Mouse (Mus musculus): Measurements from ENCODE around the gene Gm49337. TPM values are rescaled to one million over a fixed set of nuclear protein-coding genes. Genes with fewer than 3 reads are reported as not detected.
"Not testable (repeated sequence)": the region's sequence is repeated elsewhere in the genome, so short reads cannot be mapped to it uniquely, and the experiment has no call there.

Gene Gm49337
- total RNA-seq, 1 experiment from 2014 or later, result not detected

DNA sequence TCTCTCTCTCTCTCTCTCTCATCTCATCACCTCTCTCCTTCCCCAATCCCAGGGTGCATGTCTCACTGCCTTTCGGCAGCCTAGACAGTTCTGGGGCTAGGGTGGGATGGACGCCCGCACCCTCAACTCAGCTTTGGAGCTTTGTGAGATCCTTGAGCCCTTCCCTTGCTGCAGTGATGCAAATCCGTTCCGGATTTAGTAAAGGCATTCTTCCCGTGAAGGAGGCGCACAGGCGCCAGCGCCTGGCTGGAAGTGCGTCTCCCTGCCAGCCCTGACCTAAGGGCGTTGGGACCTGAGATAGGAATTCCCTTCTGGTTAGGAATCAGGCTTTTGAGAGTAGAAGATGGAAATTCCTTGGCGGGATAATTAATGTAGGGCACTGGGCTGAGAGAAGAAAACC is 9.6 kb downstream of the Gm49337 start:
- ATAC-seq (replicated peaks in 1 of 2; ENCODE audit: insufficient read depth in 1 of 2, low FRiP score in 2 of 2, low TSS enrichment in 1 of 2, low read depth in 1 of 2, poor library complexity in 2 of 2, severe bottlenecking in 2 of 2), result no peak

DNA sequence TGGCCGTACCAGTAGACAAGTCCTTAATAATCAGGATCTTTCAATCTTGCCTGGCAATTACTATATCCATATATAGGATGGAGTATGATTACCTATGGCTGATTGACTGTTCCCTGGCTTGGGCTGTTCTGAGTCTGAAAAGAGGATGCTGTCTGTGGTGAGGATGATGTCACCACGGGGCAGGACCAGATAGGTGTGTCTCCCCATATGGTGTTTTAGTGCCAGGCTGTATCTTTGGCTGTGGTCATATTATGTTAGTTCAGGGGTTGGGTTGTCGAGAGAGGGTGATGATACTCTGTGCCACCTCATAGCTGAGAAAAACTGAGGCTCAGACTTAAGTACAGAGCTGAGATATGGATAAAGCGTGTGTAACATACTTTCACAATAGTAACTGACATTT is 11.9 kb downstream of the Gm49337 start:
- ATAC-seq (replicated peaks in 1 of 2; ENCODE audit: insufficient read depth in 1 of 2, low FRiP score in 2 of 2, low TSS enrichment in 1 of 2, low read depth in 1 of 2, poor library complexity in 2 of 2, severe bottlenecking in 2 of 2), result no peak

DNA sequence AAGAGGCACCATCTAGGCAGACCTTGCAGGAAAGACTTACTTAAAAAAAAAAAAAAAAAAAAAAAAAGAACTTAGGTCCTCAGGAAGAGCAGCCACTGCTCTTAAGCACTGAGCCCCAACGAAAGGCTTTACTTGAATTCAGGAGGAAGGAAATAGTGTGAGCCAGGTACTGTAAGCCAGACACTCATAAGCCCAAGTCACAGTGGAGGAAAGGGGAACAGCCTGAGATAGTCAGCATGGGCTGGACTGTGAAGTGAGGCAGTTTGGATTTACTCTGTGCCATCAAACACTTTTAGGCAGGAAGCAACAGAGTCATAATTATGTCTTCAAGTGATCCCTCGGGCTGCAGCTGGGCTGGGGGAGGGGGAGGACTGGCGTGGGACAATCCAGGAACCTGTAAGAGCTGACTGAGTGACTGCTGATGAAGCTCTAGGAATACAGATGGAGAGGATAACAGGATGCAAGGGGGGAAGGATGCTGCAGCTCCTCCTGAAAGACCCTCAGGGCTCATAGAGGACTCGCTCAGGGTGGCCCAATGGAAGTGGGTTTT is 19.2 kb downstream of the Gm49337 start:
- peak; percentile 77 to 91; a peak in 3 of 4 replicates for ATAC-seq (replicated peaks in 1 of 2; ENCODE audit: insufficient read depth in 1 of 2, low FRiP score in 2 of 2, low TSS enrichment in 1 of 2, low read depth in 1 of 2, poor library complexity in 2 of 2, severe bottlenecking in 2 of 2)

DNA sequence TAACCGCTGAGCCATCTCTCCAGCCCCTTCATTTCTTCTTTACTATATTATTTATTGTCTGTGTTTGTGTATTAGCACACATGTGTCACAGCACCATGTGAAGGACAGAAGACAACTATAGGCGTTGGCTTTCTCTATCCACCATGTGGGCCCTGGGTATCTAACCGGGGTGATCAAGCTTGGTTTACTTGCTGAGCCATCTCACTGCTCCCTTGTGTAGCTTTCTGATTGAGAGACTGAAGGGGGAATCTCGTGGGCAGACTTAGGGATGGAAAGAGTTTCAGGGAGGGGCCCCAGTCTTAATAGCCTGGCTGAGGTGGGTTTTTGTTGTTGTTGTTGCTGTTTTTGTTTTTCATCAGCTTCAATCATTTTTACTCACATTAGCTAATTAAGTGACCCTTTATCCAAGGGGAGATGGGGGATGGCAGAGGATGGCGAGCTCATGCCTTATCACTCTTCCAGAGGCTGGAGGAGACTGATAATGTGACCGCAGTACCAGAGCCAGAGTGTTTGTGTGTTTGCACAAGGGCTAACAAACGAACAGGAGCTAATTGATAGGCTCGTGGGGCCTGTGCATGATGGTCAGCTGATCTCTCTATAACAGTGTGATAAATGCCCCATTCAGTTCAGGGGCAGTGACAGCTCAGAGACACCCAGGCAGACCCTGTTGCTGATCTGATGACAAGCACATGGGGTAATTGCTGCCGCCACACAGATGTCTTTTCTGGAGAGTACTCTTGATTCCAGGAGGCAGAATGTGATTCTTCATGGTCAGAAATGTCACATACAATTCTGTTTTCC is 20.6 kb downstream of the Gm49337 start:
- no peak for ATAC-seq (replicated peaks in 1 of 2; ENCODE audit: insufficient read depth in 1 of 2, low FRiP score in 2 of 2, low TSS enrichment in 1 of 2, low read depth in 1 of 2, poor library complexity in 2 of 2, severe bottlenecking in 2 of 2)

DNA sequence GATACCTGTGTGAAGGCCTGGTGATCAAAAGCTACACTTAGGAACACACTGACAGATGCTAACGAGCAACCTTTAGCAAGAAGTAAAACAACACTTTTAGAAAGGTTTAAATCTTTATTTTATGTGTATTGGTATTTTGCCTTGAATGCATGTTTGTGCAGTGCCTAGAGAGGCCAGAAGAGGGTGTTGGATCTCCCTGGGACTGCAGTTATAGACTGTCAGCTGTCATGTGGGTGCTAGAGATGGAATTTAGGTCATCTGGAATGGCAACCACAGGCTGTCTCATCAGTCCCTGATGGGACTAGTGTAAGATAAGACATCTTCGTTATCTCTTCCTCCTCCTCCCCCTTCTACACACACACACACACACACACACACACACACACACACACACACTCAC is 25.2 kb downstream of the Gm49337 start:
- no peak for ATAC-seq (replicated peaks in 1 of 2; ENCODE audit: insufficient read depth in 1 of 2, low FRiP score in 2 of 2, low TSS enrichment in 1 of 2, low read depth in 1 of 2, poor library complexity in 2 of 2, severe bottlenecking in 2 of 2)

DNA sequence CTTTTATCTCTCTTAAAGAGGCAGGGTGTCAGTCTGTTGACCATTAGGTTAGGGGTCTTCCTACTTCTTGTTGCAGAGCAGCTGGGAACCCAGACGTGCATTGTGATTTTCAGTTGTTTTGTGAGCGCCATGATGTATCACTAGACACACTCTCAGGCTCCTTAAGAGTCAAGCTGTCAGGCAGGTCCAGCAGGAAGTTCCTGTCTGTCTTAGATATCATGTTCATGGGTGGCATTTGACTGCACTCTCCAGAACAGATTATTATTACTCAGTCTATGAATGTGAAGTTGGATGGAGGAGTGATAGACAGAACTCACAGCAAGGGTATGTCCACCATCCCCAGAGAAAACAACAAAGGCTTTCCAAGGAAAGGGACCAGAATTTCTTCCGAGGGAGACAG is 31.2 kb downstream of the Gm49337 start:
- no peak for ATAC-seq (replicated peaks in 1 of 2; ENCODE audit: insufficient read depth in 1 of 2, low FRiP score in 2 of 2, low TSS enrichment in 1 of 2, low read depth in 1 of 2, poor library complexity in 2 of 2, severe bottlenecking in 2 of 2)

DNA sequence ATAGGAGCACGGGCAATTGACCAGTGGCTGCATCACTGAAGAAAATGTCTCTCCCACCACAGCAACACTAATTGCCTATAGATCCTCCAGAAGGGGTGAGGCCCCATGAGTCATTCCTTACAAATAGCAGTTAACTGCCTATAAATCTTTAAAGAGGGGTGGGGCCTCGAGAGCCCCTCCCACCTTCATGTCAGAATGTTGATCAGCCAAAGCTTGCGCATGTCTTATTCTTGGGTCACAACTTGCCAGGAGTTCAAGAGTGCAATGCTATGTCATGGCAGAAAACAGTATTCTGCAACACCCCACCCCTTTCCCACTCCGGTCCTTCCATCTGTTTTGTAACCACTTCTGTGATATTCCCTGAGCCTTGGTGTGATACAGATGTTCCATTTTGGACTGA is 33.3 kb downstream of the Gm49337 start:
- no peak for ATAC-seq (replicated peaks in 1 of 2; ENCODE audit: insufficient read depth in 1 of 2, low FRiP score in 2 of 2, low TSS enrichment in 1 of 2, low read depth in 1 of 2, poor library complexity in 2 of 2, severe bottlenecking in 2 of 2)

DNA sequence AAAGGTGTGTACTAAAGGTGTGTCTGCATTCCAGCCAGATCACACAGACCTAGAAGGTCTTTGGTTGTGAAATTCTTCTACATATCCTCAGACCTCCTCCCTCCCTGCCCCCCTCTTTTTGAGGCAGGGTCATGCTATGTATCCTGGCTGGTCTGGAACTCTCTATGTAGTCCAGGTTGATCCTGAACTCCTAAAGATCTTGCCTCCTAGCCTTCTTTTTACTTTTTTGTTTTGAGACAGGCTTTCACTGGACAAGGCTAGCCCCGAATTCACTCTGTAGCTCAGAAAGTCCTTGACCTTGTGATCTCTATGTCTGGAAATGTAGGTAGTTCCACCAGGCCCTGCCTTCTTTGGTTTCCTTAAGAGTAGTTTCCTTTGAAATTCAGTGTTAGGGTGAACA is 35.7 kb downstream of the Gm49337 start:
- ATAC-seq (replicated peaks in 1 of 2; ENCODE audit: insufficient read depth in 1 of 2, low FRiP score in 2 of 2, low TSS enrichment in 1 of 2, low read depth in 1 of 2, poor library complexity in 2 of 2, severe bottlenecking in 2 of 2), result no peak

DNA sequence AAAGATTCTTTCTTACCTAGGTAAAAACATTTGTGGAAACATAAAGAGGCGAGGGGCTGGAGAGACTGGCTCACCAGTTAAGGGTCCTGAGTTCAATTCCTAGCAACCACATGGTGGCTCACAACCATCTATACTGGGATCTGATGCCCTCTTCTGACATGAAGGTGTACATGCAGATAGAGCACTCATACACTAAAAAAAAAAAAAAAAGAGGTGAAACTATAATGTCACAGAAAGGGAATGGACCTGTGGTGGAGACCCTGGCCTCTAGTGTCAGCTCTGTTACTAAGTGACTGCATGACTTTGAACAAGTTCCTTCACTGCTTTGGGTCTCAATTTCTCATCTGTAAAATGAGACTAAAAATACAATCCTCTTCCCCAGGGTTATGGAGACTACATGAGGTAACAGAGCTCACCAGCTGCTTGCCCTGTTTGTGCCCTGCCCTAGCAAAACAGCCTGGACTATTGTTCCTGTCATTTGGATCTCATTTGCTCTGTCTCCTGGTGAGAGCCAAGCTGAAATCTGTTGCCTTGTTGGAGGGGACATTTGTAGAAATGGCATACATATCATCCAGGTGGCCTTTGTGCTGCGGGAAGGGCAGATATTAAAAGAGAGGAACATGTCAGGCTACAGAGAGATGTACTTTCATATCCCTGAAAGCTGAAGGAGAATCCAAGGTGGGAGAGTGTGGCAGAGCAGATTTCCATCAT is 42.9 kb downstream of the Gm49337 start:
- ATAC-seq (replicated peaks in 1 of 2; ENCODE audit: insufficient read depth in 1 of 2, low FRiP score in 2 of 2, low TSS enrichment in 1 of 2, low read depth in 1 of 2, poor library complexity in 2 of 2, severe bottlenecking in 2 of 2), result no peak

DNA sequence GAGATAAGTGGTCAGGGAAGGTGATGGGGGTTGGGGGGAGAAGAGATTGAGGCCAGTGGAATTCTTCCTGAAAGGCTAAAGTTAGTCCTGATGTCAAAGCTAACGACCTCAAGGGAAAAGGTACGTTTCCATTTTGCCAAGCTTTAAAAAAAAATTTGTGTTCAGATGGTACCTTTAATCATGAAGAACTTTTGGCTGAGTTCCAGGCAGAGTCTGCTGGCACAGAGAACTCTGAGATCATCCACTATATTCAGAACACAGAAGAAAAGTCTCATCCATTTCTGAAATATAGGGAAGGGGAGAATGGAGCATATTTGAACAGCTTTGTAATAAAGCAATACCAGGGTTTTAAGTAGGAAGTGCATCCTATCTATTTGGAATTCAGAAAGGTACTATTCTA is 43.9 kb downstream of the Gm49337 start:
- ATAC-seq (replicated peaks in 1 of 2; ENCODE audit: insufficient read depth in 1 of 2, low FRiP score in 2 of 2, low TSS enrichment in 1 of 2, low read depth in 1 of 2, poor library complexity in 2 of 2, severe bottlenecking in 2 of 2), result no peak

DNA sequence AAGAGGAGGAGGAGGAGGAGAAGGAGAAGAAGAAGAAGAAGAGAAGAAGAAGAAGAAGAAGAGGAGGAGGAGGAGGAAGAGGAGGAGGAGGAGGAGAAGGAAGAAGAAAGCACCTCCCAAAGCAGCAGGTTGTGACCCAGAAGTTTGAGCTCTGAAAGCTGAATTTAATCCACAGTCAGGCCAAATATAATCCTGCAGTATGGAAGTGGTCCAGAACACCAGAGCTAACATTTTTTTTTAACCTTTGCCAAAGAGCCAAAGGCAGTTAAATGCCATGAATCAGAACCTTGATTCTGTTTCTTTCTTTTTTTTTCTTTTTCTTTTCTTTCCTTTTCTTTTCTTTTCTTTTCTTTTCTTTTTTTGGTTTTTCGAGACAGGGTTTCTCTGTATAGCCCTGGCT is 44.5 kb downstream of the Gm49337 start:
- ATAC-seq (replicated peaks in 1 of 2; ENCODE audit: insufficient read depth in 1 of 2, low FRiP score in 2 of 2, low TSS enrichment in 1 of 2, low read depth in 1 of 2, poor library complexity in 2 of 2, severe bottlenecking in 2 of 2), result not testable (repeated sequence)

DNA sequence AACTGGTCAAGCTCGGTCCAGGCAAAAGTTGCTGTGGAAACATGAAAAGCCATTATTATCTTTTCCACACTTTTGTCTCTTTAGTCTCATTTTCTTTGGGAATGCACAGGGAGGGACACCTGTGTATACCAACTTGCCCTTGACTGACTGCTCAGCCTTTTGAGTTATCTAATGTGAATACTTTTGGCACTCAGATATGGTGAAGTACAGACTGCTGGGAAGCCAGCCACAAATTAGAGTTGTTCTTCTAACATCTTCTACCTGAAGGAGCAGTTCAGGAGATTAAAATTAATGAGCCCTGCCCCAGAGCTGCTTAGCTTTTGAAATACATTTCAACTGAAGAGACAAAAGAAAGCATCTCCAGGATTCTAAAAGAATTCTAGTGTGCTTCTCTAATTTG is 45.9 kb downstream of the Gm49337 start:
- ATAC-seq (replicated peaks in 1 of 2; ENCODE audit: insufficient read depth in 1 of 2, low FRiP score in 2 of 2, low TSS enrichment in 1 of 2, low read depth in 1 of 2, poor library complexity in 2 of 2, severe bottlenecking in 2 of 2), result no peak

DNA sequence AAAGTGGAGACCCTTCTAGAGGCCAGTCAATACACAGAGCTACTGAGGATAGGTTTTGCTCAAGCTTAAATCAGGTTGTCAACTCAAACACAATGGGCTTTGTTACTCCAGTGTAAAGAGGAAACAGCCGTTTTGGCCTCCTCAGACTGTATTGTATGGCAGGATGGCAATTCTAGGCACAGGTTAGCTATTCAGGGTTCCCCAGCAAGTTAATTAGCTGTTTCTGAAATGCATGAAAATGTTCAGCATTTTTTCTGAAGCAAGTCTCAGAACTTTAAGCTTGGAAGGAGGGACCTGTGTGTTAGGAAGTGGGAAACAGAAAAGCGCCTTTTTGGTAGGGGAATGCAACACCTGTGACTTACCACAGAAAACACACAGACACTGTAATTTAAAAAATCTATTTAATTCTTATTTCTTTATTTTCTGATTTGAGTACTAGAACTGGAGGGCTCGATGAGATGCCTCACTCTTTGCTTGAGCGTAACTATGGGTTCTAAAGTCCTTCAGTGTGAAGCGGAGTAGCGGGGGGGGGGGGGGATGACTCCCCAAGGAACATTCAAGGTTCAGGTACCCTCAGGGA is 47.0 kb downstream of the Gm49337 start:
- no peak for ATAC-seq (replicated peaks in 1 of 2; ENCODE audit: insufficient read depth in 1 of 2, low FRiP score in 2 of 2, low TSS enrichment in 1 of 2, low read depth in 1 of 2, poor library complexity in 2 of 2, severe bottlenecking in 2 of 2)

DNA sequence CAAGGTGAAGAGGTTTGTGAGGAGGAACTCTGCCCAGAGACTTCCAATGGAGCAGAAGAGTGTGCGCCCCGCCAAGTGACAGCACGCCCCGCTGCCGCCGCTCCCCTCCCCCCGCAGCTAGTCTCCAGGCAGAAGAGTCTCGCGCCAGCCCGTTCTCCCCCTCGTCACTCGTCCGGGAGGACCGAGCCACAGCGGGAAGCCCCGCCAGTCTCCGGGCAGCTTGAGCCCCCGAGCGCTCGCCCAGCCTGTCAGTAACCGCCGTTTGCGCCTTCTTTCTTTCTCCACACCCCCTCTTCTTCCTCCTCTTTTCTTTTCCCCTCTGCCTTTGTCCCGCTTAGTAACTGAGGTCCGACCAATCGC is 47.6 kb downstream of the Gm49337 start:
- no peak; a peak in 1 of 4 replicates for ATAC-seq (replicated peaks in 1 of 2; ENCODE audit: insufficient read depth in 1 of 2, low FRiP score in 2 of 2, low TSS enrichment in 1 of 2, low read depth in 1 of 2, poor library complexity in 2 of 2, severe bottlenecking in 2 of 2)

DNA sequence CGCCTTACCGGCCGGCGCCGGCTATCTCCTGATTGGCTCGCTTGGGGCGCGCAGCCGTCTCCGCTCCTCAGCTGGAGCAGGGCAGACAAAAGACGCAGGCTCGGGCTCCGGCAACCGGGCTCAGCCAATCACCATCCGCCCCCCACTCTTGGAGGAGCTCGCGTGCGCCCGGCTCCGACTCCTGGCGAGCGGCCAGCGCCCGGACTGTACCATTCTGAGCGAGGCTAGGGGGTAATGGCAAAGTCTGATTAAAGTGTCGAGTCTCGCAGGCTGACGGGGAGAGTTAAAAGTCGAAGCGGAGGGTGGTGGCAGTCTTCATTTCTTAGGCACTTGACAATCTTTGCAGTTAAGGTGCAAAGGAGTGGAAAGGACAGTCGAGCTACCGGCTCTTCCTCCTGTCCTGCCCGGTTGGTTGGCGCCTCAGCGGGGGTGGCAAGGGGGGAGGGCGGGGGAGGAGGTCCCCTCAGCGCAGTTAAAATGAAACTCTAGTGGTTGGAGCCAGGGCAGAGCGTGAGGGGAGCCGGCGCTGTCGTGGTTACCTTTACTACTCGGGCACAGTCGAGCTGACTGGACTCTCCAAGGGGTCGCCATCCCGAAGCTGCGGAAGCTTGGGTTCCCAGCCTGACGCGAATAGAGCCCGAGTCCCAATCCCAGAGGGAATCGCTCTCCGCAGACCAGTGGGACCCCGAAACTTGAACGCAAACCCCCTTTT is 48.1 kb downstream of the Gm49337 start, which contains the start of gene Pik3r3:
TSS of gene Pik3r3 (plus strand) at position 479 of the 712 bp plus-strand sequence.
- peak; percentile 99 for ATAC-seq (replicated peaks in 1 of 2; ENCODE audit: insufficient read depth in 1 of 2, low FRiP score in 2 of 2, low TSS enrichment in 1 of 2, low read depth in 1 of 2, poor library complexity in 2 of 2, severe bottlenecking in 2 of 2)

DNA sequence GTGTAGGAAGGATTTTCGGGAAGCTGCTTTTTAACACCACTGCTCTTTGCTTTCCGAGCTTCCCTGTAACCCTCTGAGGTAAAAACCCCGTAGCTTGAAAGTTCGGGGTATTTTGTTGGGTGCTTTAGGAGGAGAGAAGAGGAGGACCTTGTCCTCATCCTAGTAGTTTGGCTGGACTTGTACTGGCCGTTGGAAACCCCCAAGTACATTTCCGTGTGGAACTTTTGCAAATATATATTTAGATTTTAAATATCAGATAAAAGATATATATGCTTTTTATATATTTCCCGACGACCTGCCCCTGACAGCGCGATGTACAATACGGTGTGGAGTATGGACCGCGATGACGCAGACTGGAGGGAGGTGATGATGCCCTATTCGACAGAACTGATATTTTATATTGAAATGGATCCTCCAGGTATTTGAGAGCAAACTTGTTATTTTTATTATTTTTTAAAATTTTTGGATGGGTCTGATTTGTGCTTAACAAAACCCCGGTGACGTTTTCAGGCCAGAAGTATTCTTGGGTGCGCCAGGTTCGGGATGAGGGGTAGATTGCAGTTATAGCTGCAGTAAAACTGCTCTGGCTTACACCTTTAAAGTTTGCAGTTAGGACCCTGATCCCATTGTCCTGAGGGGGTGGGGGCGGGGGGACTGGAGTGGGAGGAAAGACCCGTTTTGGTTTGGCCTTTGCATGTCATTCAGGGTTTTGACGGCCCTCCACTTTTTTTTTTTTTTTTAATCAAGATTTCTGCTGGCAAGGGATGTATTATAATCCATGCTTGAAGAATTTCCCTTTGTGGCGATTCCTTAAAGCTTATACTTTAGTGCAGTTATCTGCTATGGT is 49.0 kb downstream of the Gm49337 start:
- ATAC-seq (replicated peaks in 1 of 2; ENCODE audit: insufficient read depth in 1 of 2, low FRiP score in 2 of 2, low TSS enrichment in 1 of 2, low read depth in 1 of 2, poor library complexity in 2 of 2, severe bottlenecking in 2 of 2), result no peak

DNA sequence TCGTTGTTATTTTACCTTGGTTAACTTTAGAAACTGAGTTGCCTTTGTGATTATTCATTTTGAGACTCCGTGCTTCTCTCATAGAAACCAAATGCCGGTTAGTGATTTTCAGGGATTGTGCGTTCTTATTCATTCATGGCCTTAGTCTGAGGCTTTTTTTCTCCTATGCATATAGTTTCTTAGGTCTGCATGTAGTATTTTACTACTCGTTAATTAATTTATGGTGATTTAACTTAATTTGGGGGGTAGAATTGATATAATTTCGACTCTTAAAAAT is 49.6 kb downstream of the Gm49337 start:
- no peak for ATAC-seq (replicated peaks in 1 of 2; ENCODE audit: insufficient read depth in 1 of 2, low FRiP score in 2 of 2, low TSS enrichment in 1 of 2, low read depth in 1 of 2, poor library complexity in 2 of 2, severe bottlenecking in 2 of 2)

Data from hematopoietic stem cell, adult 5-6 weeks (primary cell).